Mouse (Mus musculus) lung, postnatal 0 days (tissue): Measurements from ENCODE around the gene Gpd2.

Source experiments
- CTCF ChIP-seq: IDR thresholded peaks from 2 replicates; pipeline ENCODE4 v1.5.1; 2016; ENCODE audit warnings: antibody characterized with exemption, mild to moderate bottlenecking
- EP300 ChIP-seq: IDR thresholded peaks from 2 replicates; pipeline ENCODE4 v1.6.1; 2016; ENCODE audit warnings: antibody characterized with exemption, mild to moderate bottlenecking, control low read depth

DNA sequence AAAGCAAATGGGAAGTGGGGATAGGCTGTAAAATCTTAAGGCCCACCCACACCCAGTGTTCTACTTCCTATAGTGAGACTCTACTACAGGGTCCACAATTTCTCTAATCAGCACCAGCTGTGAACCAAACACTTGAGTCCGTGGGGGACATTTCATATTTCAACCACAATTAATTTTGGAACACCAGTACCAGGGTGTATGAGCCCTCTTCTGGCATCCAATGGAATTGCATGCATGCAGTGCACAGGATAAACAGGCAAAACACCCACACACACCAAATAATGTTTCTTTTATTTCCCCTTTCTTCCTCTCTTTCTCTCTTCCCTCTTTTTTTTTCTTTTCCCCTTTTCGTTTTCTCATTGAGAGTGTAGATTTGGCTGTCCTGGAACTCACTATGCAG lies 78.6 kb downstream of the Gpd2 start:
- TF ChIP-seq CTCF (peak; percentile 82), EP300 (no peak)
